Mouse (Mus musculus): ENCODE measurements around the gene Gatad1.
"Not testable (repeated sequence)": the region's sequence is repeated elsewhere in the genome, so short reads cannot be mapped to it uniquely, and the experiment has no call there.

The Gatad1 gene

GRCm38 (mm10) chr5:3633951-3634350 lies 23.0 kb downstream of the Gatad1 start:
- DNase-seq, result no peak

- DNase-seq, result no peak
Observed at GRCm38 (mm10) chr5:3633315-3633714, 23.7 kb downstream of the Gatad1 start.

GRCm38 (mm10) chr5:3632285-3632684 lies 24.7 kb downstream of the Gatad1 start:
- no peak for DNase-seq

GRCm38 (mm10) chr5:3631512-3632271 lies 25.3 kb downstream of the Gatad1 start:
- peak in 1 of 2 experiments; percentile 36 for DNase-seq

GRCm38 (mm10) chr5:3630055-3630454 lies 26.9 kb downstream of the Gatad1 start:
- DNase-seq, result no peak

- DNase-seq, result no peak
Observed at GRCm38 (mm10) chr5:3620486-3620885, 36.5 kb downstream of the Gatad1 start.

GRCm38 (mm10) chr5:3611835-3612234 lies 45.1 kb downstream of the Gatad1 start:
- DNase-seq, result not testable (repeated sequence)

- DNase-seq, result no peak
Observed at GRCm38 (mm10) chr5:3609241-3609640, 47.7 kb downstream of the Gatad1 start.

- DNase-seq, result no peak
Observed at GRCm38 (mm10) chr5:3607114-3607513, 49.9 kb downstream of the Gatad1 start.

- no peak for DNase-seq
Observed at GRCm38 (mm10) chr5:3600790-3601189, 56.2 kb downstream of the Gatad1 start.

GRCm38 (mm10) chr5:3600298-3600697 lies 56.7 kb downstream of the Gatad1 start:
- DNase-seq, result peak in 1 of 2 experiments; percentile 10

GRCm38 (mm10) chr5:3598766-3599165 lies 58.2 kb downstream of the Gatad1 start:
- DNase-seq, result no peak

GRCm38 (mm10) chr5:3597171-3597570 lies 59.8 kb downstream of the Gatad1 start:
- no peak for DNase-seq

- DNase-seq, result peak; percentile 79 to 81
Observed at GRCm38 (mm10) chr5:3596399-3596766, 60.6 kb downstream of the Gatad1 start, which contains the start of gene Rbm48. Gene Rbm48, minus strand, starts transcription at chr5:3596585.

GRCm38 (mm10) chr5:3595693-3596398 lies 61.1 kb downstream of the Gatad1 start, which contains the start of gene Pex1:
Gene Pex1, plus strand, starts transcription at chr5:3596066.
- DNase-seq, result peak; percentile 96 to 97

All from kidney, adult 8-10 months (tissue).